Mouse (Mus musculus) left cerebral cortex, postnatal 4 days (tissue): ENCODE measurements at regions not wholly inside any gene's neighbourhood (a gene's known extent, or its start where the extent isn't known, plus 50 kb on each side); places are given as distances from the start of the nearest gene placed in this dataset.
A peak's percentile ranks its signal among the peaks of the same experiment; 100 is the strongest.
"Not testable (repeated sequence)": the region's sequence is repeated elsewhere in the genome, so short reads cannot be mapped to it uniquely, and the experiment has no call there.

Source experiments
- DNase-seq: peaks from one replicate; pipeline ENCODE4 v3.0.0-alpha.2; 2022
- intact Hi-C: fragments of 180-260 bp; cut with DNase I; formaldehyde crosslinking; loops from one replicate; pipeline ENCODE4 v1.15.1; 2025

- intact Hi-C loops = not testable (repeated sequence)
Measured at GRCm38 (mm10) chr12:11881809-11882208, 380.1 kb upstream of the Fam49a start.

GRCm38 (mm10) chr12:11887291-11887690 is 374.6 kb upstream of the Fam49a start:
- intact Hi-C loops = no loop called here
- no peak for DNase-seq

More at GRCm38 (mm10) chr12:11881809-11882208, 380.1 kb upstream of the Fam49a start:
- not testable (repeated sequence) for DNase-seq

GRCm38 (mm10) chr12:11899031-11899430 is 362.9 kb upstream of the Fam49a start:
- intact Hi-C loops = no loop called here

GRCm38 (mm10) chr12:11906588-11906987 is 355.4 kb upstream of the Fam49a start:
- intact Hi-C loops = no loop called here
- DNase-seq = no peak

More at GRCm38 (mm10) chr12:11899031-11899430, 362.9 kb upstream of the Fam49a start:
- peak; percentile 14 for DNase-seq
